Mouse (Mus musculus) embryonic facial prominence, embryonic 12.5 days (tissue): ENCODE results near the gene Armc8. TPM values are rescaled to one million over a fixed set of nuclear protein-coding genes. Genes with fewer than 3 reads are reported as not detected.

ENCODE experiments used
- ATAC-seq: fragments of 200-750 bp; cut with Nextera tagmentation; 2 replicates; pipeline ENCODE4 v1.8.0; 2017; ENCODE audit not compliant: insufficient number of reproducible peaks, insufficient read depth, low FRiP score, low TSS enrichment
- H3K27ac ChIP-seq: fragments of 300-500 bp; sonication (generic); 2 replicates; pipeline ENCODE4 v1.5.1; 2016; ENCODE audit warnings: mild to moderate bottlenecking
- H3K27me3 ChIP-seq: fragments of 300-500 bp; sonication (generic); 2 replicates; pipeline ENCODE4 v1.6.1; 2016; ENCODE audit warnings: mild to moderate bottlenecking, moderate library complexity
- H3K36me3 ChIP-seq: fragments of 300-500 bp; sonication (generic); 2 replicates; pipeline ENCODE4 v1.6.1; 2016; ENCODE audit warnings: mild to moderate bottlenecking
- H3K4me1 ChIP-seq: fragments of 300-500 bp; sonication (generic); 2 replicates; pipeline ENCODE4 v1.6.1; 2016
- H3K4me2 ChIP-seq: fragments of 300-500 bp; sonication (generic); replicated peaks from 2 replicates; pipeline ENCODE4 v1.6.1; 2016; ENCODE audit warnings: mild to moderate bottlenecking, moderate library complexity
- H3K4me3 ChIP-seq: fragments of 300-500 bp; sonication (generic); 2 replicates; pipeline ENCODE4 v1.5.1; 2016; ENCODE audit warnings: mild to moderate bottlenecking
- H3K9ac ChIP-seq: fragments of 300-500 bp; sonication (generic); 2 replicates; pipeline ENCODE4 v1.6.1; 2016; ENCODE audit warnings: mild to moderate bottlenecking, moderate library complexity
- H3K9me3 ChIP-seq: fragments of 300-500 bp; sonication (generic); 2 replicates; pipeline ENCODE4 v1.6.1; 2016; ENCODE audit warnings: mild to moderate bottlenecking, moderate library complexity
- WGBS: fragments of 180-500 bp; shearing (Covaris S2); methylation state at CpG from one replicate; pipeline ENCODE4 v1.1.7; 2016; 5-methylcytosine and 5-hydroxymethylcytosine counted together
- polyA plus RNA-seq: library from polyadenylated mRNA; unstranded; fragments of >200 nt; fragmentation: Nextera tagmentation; extraction: Ambion mirVana; gene quantifications from 2 replicates; pipeline ENCODE4 v1.2.1, GENCODE M21; 2016

The Armc8 gene
- polyA plus RNA-seq, 1 experiment from 2014 or later, result 25.8 TPM

GRCm38 (mm10) chr9:99469681-99470273 lies 98.9 kb downstream of the Armc8 start:
- Histone ChIP-seq H3K36me3 (no peaks in the 10 kb centered on the region), H3K4me3 (no peak overlapping the region), H3K4me2 (no peak overlapping the region), H3K4me1 (no peaks in the 10 kb centered on the region), H3K9ac (no peak overlapping the region), H3K27ac (no peak overlapping the region), H3K9me3 (no peaks in the 10 kb centered on the region), H3K27me3 (no peaks in the 10 kb centered on the region)
- ATAC-seq, result no peak
- WGBS, result 62% methylated on average over 8 of the region's 8 CpGs

GRCm38 (mm10) chr9:99468572-99468971 lies 100.1 kb downstream of the Armc8 start:
- Histone ChIP-seq H3K27me3 (no peaks in the 10 kb centered on the region), H3K4me1 (no peaks in the 10 kb centered on the region), H3K36me3 (no peaks in the 10 kb centered on the region), H3K9me3 (no peaks in the 10 kb centered on the region), H3K27ac (no peak overlapping the region), H3K4me2 (no peak overlapping the region), H3K4me3 (no peak overlapping the region), H3K9ac (no peak overlapping the region)
- WGBS, result 77% methylated on average over 9 of the region's 9 CpGs
- ATAC-seq, result no peak

- no peak for ATAC-seq
- Histone ChIP-seq H3K9me3 (no peaks in the 10 kb centered on the region), H3K4me3 (no peak overlapping the region), H3K9ac (no peak overlapping the region), H3K36me3 (no peaks in the 10 kb centered on the region), H3K4me1 (no peaks in the 10 kb centered on the region), H3K27me3 (no peaks in the 10 kb centered on the region), H3K4me2 (no peak overlapping the region), H3K27ac (no peak overlapping the region)
- WGBS, result 78% methylated on average over 6 of the region's 6 CpGs
Measured at GRCm38 (mm10) chr9:99464876-99465275, 103.8 kb downstream of the Armc8 start.

GRCm38 (mm10) chr9:99459730-99460129 lies 109.0 kb downstream of the Armc8 start:
- H3K9ac ChIP-seq, result no peak overlapping the region
- no peak overlapping the region for H3K4me2 ChIP-seq
- H3K4me1 ChIP-seq, result no peaks in the 10 kb centered on the region
- no peaks in the 10 kb centered on the region for H3K9me3 ChIP-seq
- no peak for ATAC-seq
- H3K4me3 ChIP-seq, result no peak overlapping the region
- H3K27ac ChIP-seq, result no peak overlapping the region
- H3K36me3 ChIP-seq, result no peaks in the 10 kb centered on the region
- no peaks in the 10 kb centered on the region for H3K27me3 ChIP-seq
- 91% methylated on average over 4 of the region's 4 CpGs for WGBS

- Histone ChIP-seq H3K9ac (no peak overlapping the region), H3K27me3 (no peaks in the 10 kb centered on the region), H3K36me3 (no peaks in the 10 kb centered on the region), H3K9me3 (no peaks in the 10 kb centered on the region), H3K4me2 (no peak overlapping the region), H3K4me1 (no peaks in the 10 kb centered on the region), H3K4me3 (no peak overlapping the region), H3K27ac (no peak overlapping the region)
- 46% methylated on average over 12 of the region's 12 CpGs for WGBS
- no peak for ATAC-seq
Measured at GRCm38 (mm10) chr9:99458529-99459208, 110.0 kb downstream of the Armc8 start.

- 81% methylated on average over 4 of the region's 4 CpGs for WGBS
- no peak for ATAC-seq
- Histone ChIP-seq H3K4me1 (no peaks in the 10 kb centered on the region), H3K4me2 (no peak overlapping the region), H3K9me3 (no peaks in the 10 kb centered on the region), H3K36me3 (no peaks in the 10 kb centered on the region), H3K9ac (no peak overlapping the region), H3K4me3 (no peak overlapping the region), H3K27ac (no peak overlapping the region), H3K27me3 (peaks cover 12% of the 10 kb centered on the region)
Measured at GRCm38 (mm10) chr9:99454211-99454610, 114.5 kb downstream of the Armc8 start.

GRCm38 (mm10) chr9:99451161-99451560 lies 117.5 kb downstream of the Armc8 start, which contains the start of gene Nme9:
Gene Nme9 (plus strand): TSS chr9:99451475.
- no peak; the same call in 1 of the 2 replicates for ATAC-seq
- no peak within 1 kb of the TSS for H3K9ac ChIP-seq
- H3K4me3 ChIP-seq, result no peak within 1 kb of the TSS
- no peaks in the 10 kb centered on the region for H3K9me3 ChIP-seq
- 10% methylated on average over 14 of the region's 14 CpGs for WGBS
- peaks cover 12% of the 10 kb centered on the region for H3K27me3 ChIP-seq
- H3K4me2 ChIP-seq, result peak within 1 kb of the TSS; percentile 36
- no peak within 1 kb of the TSS for H3K27ac ChIP-seq
- no peaks in the 10 kb centered on the region for H3K36me3 ChIP-seq
- no peaks in the 10 kb centered on the region for H3K4me1 ChIP-seq

GRCm38 (mm10) chr9:99449886-99450647 lies 118.6 kb downstream of the Armc8 start:
- Histone ChIP-seq H3K4me2 (no peak overlapping the region), H3K27me3 (peaks cover 12% of the 10 kb centered on the region), H3K9ac (no peak overlapping the region), H3K9me3 (no peaks in the 10 kb centered on the region), H3K27ac (no peak overlapping the region), H3K4me3 (no peak overlapping the region), H3K36me3 (no peaks in the 10 kb centered on the region), H3K4me1 (no peaks in the 10 kb centered on the region)
- WGBS, result 40% methylated on average over 9 of the region's 9 CpGs
- ATAC-seq, result no peak

- 65% methylated on average over 3 of the region's 3 CpGs for WGBS
- H3K27ac ChIP-seq, result no peak overlapping the region
- no peak overlapping the region for H3K4me3 ChIP-seq
- no peaks in the 10 kb centered on the region for H3K4me1 ChIP-seq
- no peak for ATAC-seq
- no peaks in the 10 kb centered on the region for H3K9me3 ChIP-seq
- no peaks in the 10 kb centered on the region for H3K36me3 ChIP-seq
- H3K27me3 ChIP-seq, result peaks cover 8% of the 10 kb centered on the region
- H3K9ac ChIP-seq, result no peak overlapping the region
- no peak overlapping the region for H3K4me2 ChIP-seq
Measured at GRCm38 (mm10) chr9:99447323-99447722, 121.4 kb downstream of the Armc8 start.

GRCm38 (mm10) chr9:99446259-99446658 lies 122.4 kb downstream of the Armc8 start:
- H3K4me1 ChIP-seq, result no peaks in the 10 kb centered on the region
- H3K9me3 ChIP-seq, result no peaks in the 10 kb centered on the region
- no peaks in the 10 kb centered on the region for H3K36me3 ChIP-seq
- no peak overlapping the region for H3K9ac ChIP-seq
- no peak overlapping the region for H3K4me2 ChIP-seq
- H3K27ac ChIP-seq, result no peak overlapping the region
- no peak overlapping the region for H3K4me3 ChIP-seq
- no peak for ATAC-seq
- peaks cover 2% of the 10 kb centered on the region; the same call in 1 of the 2 replicates for H3K27me3 ChIP-seq

- H3K9ac ChIP-seq, result no peak overlapping the region
- WGBS, result 39% methylated on average over 8 of the region's 8 CpGs
- no peaks in the 10 kb centered on the region for H3K9me3 ChIP-seq
- ATAC-seq, result no peak
- no peaks in the 10 kb centered on the region for H3K4me1 ChIP-seq
- H3K36me3 ChIP-seq, result no peaks in the 10 kb centered on the region
- H3K4me2 ChIP-seq, result no peak overlapping the region
- H3K27ac ChIP-seq, result no peak overlapping the region
- H3K27me3 ChIP-seq, result 0 out of 2 replicates have a peak, but pooled peaks cover under 1% of the 10 kb centered on the region
- H3K4me3 ChIP-seq, result no peak overlapping the region
Measured at GRCm38 (mm10) chr9:99444590-99445178, 124.0 kb downstream of the Armc8 start.
